Mouse (Mus musculus): ENCODE data around the gene Psmd3. TPM values are rescaled to one million over a fixed set of nuclear protein-coding genes. Genes with fewer than 3 reads are reported as not detected.
A peak's percentile ranks its signal among the peaks of the same experiment; 100 is the strongest.
"Not testable (repeated sequence)": the region's sequence is repeated elsewhere in the genome, so short reads cannot be mapped to it uniquely, and the experiment has no call there.

The Psmd3 gene
- polyA plus RNA-seq, 1 experiment from 2014 or later: 175 TPM

DNA sequence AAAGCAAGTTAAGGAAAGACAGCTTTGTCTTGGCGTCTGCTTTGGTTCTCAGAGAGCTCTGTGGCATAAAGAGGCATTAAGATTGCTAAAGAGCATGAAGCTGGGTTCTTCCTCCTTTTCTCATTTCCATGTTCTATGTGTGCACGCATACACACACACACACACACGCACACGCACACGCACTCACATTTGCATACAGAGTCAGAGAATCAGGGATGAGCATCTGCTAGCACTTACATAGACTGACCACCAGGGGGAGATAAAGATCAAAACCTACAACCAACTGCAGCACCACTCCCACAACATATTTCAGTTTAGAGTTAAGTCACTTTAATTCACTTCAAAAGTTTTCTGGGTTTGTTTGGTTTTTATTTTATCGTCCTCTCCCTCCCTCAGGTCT is 21.8 kb upstream of the Psmd3 start:
- peaks cover 4% of the 10 kb centered on the region; the same call in 1 of the 2 replicates for H3K4me1 ChIP-seq (ENCODE audit: control insufficient read depth, insufficient read depth, low read length)
- H3K4me3 ChIP-seq (ENCODE audit: low read depth, low read length): no peak overlapping the region
- no peaks in the 10 kb centered on the region for H3K9me3 ChIP-seq (replicated peaks; ENCODE audit: control insufficient read depth, low read length, poor library complexity, severe bottlenecking)
- peak overlapping the region; percentile 39 for H3K4me2 ChIP-seq (ENCODE audit: low read length)
- no peak for ATAC-seq
- no peak overlapping the region for H3K27ac ChIP-seq (ENCODE audit: low read length)
- H3K9ac ChIP-seq (ENCODE audit: low read depth, low read length): 0 out of 2 replicates have a peak overlapping the region, but pooled peaks have one; percentile 30
- WGBS: 5% methylated on average over 6 of the region's 6 CpGs
- H3K36me3 ChIP-seq (ENCODE audit: control insufficient read depth, insufficient read depth, low read length): no peaks in the 10 kb centered on the region
- H3K27me3 ChIP-seq (ENCODE audit: control insufficient read depth, insufficient read depth, low read depth, low read length): no peaks in the 10 kb centered on the region

DNA sequence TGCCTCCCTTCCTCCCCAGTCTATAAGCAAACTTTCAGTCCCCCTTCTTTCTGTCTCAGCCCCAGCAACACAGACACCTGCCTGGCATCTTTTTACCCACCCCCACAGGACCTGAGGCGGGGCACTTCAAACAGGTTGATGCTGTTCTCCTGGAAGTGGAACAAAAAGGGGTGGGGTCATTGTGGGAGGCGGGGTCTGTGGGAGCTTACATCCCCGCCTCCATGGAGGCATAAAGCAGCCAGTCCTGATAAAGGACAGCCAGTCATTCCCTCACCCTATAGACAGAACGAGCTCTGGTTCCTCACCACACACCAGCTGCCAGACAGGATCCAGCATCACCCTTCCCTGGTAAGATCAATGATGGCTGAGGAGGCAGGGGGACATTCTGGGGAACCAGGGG is 18.3 kb upstream of the Psmd3 start, which contains the start of gene Gsdma:
Gsdma (plus strand) TSS at position 261 of the 400 bp plus-strand sequence.
- H3K27ac ChIP-seq (ENCODE audit: low read length): no peak within 1 kb of the TSS
- no peaks in the 10 kb centered on the region for H3K9me3 ChIP-seq (replicated peaks; ENCODE audit: control insufficient read depth, low read length, poor library complexity, severe bottlenecking)
- no peak within 1 kb of the TSS for H3K9ac ChIP-seq (ENCODE audit: low read depth, low read length)
- no peaks in the 10 kb centered on the region for H3K36me3 ChIP-seq (ENCODE audit: control insufficient read depth, insufficient read depth, low read length)
- peaks cover 7% of the 10 kb centered on the region; the same call in 1 of the 2 replicates for H3K27me3 ChIP-seq (ENCODE audit: control insufficient read depth, insufficient read depth, low read depth, low read length)
- WGBS: 29% methylated on average over 4 of the region's 4 CpGs
- no peak for ATAC-seq
- no peak within 1 kb of the TSS for H3K4me3 ChIP-seq (ENCODE audit: low read depth, low read length)
- peaks cover 4% of the 10 kb centered on the region; the same call in 1 of the 2 replicates for H3K4me1 ChIP-seq (ENCODE audit: control insufficient read depth, insufficient read depth, low read length)
- H3K4me2 ChIP-seq (ENCODE audit: low read length): no peak within 1 kb of the TSS

DNA sequence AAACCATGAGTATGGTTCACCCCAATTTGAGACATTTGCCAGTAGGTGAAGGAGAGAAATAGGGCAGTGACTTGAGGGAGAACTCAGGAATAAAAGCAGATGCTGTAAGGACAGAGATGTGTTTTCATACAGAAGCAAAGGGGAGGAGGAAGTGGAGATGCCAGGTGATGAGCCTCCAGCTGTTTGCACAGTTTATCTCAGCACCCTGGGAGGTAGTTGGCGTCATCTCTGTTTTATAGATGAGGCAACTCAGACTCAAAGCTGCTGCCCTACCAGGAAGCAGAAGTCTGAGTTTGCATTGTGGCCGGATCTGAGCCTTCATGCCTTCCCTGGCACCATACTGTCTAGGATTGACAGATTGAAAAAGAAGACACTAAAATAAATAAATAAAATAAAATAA is 13.4 kb upstream of the Psmd3 start:
- Histone ChIP-seq H3K4me2 (ENCODE audit: low read length) (no peak overlapping the region), H3K9me3 (replicated peaks; ENCODE audit: control insufficient read depth, low read length, poor library complexity, severe bottlenecking) (no peaks in the 10 kb centered on the region), H3K27ac (ENCODE audit: low read length) (no peak overlapping the region), H3K4me3 (ENCODE audit: low read depth, low read length) (no peak overlapping the region), H3K9ac (ENCODE audit: low read depth, low read length) (no peak overlapping the region), H3K4me1 (ENCODE audit: control insufficient read depth, insufficient read depth, low read length) (no peaks in the 10 kb centered on the region), H3K27me3 (ENCODE audit: control insufficient read depth, insufficient read depth, low read depth, low read length) (peaks cover 7% of the 10 kb centered on the region; the same call in 1 of the 2 replicates), H3K36me3 (ENCODE audit: control insufficient read depth, insufficient read depth, low read length) (no peaks in the 10 kb centered on the region)
- WGBS: 67% methylated on average over 2 of the region's 2 CpGs
- ATAC-seq: no peak

DNA sequence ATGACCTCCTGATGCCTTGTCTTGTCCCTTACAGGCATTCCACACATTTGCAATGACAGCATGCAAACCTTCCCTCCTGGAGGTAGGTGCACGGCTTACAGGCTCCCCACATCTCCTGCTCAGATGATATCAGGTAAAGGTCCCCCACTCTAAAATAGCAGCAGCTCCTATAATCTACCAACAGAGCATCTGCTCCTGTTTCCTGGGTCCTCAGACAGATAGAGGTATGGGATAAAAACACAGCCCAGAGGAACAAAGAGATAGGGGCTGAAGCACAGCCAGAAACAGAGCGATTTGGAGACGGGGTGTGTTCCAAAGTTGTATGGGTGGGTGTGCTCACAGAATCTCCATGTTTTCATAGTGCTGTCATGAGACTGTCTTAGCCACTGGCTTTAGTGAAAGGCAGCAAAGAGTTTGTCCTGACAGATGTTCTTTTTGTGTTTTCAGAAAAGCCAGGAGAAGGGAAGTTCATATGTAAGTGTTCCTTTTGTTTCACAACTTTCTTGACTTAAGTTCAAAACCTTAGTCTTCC is 11.0 kb upstream of the Psmd3 start:
- Histone ChIP-seq H3K4me2 (ENCODE audit: low read length) (no peak overlapping the region), H3K4me1 (ENCODE audit: control insufficient read depth, insufficient read depth, low read length) (no peaks in the 10 kb centered on the region), H3K4me3 (ENCODE audit: low read depth, low read length) (no peak overlapping the region), H3K36me3 (ENCODE audit: control insufficient read depth, insufficient read depth, low read length) (no peaks in the 10 kb centered on the region), H3K9ac (ENCODE audit: low read depth, low read length) (no peak overlapping the region), H3K27me3 (ENCODE audit: control insufficient read depth, insufficient read depth, low read depth, low read length) (peaks cover 7% of the 10 kb centered on the region; the same call in 1 of the 2 replicates), H3K27ac (ENCODE audit: low read length) (no peak overlapping the region), H3K9me3 (replicated peaks; ENCODE audit: control insufficient read depth, low read length, poor library complexity, severe bottlenecking) (no peaks in the 10 kb centered on the region)
- no peak for ATAC-seq
- 80% methylated on average over 3 of the region's 3 CpGs for WGBS

DNA sequence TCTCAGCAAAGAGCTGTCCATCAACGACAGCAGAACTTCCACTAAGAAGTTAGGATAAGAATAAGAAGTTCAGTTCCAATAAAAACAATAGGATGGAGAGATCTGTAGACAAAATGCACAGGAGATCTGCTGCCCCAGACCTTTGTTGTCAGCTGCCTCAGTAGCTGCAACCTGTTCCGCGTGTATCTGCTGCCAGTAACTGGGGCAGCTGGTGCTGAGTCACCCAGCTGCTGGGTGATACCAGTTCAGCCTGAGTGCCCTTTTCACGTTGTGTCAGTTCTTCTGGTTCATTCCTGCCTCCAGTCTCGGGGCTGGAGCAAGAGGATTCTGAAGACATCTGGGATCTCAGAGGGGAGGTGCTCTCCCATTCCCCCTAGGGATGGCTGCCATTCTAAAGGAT is 10.5 kb upstream of the Psmd3 start:
- Histone ChIP-seq H3K9ac (ENCODE audit: low read depth, low read length) (no peak overlapping the region), H3K27ac (ENCODE audit: low read length) (no peak overlapping the region), H3K9me3 (replicated peaks; ENCODE audit: control insufficient read depth, low read length, poor library complexity, severe bottlenecking) (no peaks in the 10 kb centered on the region), H3K27me3 (ENCODE audit: control insufficient read depth, insufficient read depth, low read depth, low read length) (peaks cover 7% of the 10 kb centered on the region; the same call in 1 of the 2 replicates), H3K4me1 (ENCODE audit: control insufficient read depth, insufficient read depth, low read length) (no peaks in the 10 kb centered on the region), H3K4me3 (ENCODE audit: low read depth, low read length) (no peak overlapping the region), H3K36me3 (ENCODE audit: control insufficient read depth, insufficient read depth, low read length) (no peaks in the 10 kb centered on the region), H3K4me2 (ENCODE audit: low read length) (no peak overlapping the region)
- WGBS: 69% methylated on average over 5 of the region's 5 CpGs
- ATAC-seq: no peak

DNA sequence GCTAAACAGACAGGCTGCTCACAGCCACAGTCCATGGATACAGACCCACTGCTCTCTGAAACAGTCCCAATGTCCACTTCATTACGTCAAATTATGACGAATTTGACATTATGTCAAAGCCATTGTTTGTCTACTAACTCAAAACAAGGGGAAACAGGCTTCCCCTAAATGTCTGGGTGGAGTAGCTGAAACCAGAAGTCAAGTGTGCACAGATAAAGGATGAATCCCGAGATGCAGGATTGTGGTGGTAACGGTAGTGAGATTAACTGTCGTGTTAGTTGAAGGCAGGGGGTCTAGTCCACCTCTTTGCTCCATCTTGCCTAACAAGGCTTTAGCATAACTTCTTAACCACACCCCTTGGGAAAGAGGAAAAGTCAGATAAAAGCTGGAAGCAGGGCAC is 9.9 kb upstream of the Psmd3 start:
- no peak for ATAC-seq
- Histone ChIP-seq H3K9ac (ENCODE audit: low read depth, low read length) (no peak overlapping the region), H3K27me3 (ENCODE audit: control insufficient read depth, insufficient read depth, low read depth, low read length) (peaks cover 2% of the 10 kb centered on the region; the same call in 1 of the 2 replicates), H3K27ac (ENCODE audit: low read length) (no peak overlapping the region), H3K4me2 (ENCODE audit: low read length) (no peak overlapping the region), H3K4me1 (ENCODE audit: control insufficient read depth, insufficient read depth, low read length) (no peaks in the 10 kb centered on the region), H3K9me3 (replicated peaks; ENCODE audit: control insufficient read depth, low read length, poor library complexity, severe bottlenecking) (no peaks in the 10 kb centered on the region), H3K36me3 (ENCODE audit: control insufficient read depth, insufficient read depth, low read length) (no peaks in the 10 kb centered on the region), H3K4me3 (ENCODE audit: low read depth, low read length) (no peak overlapping the region)
- WGBS: 85% methylated on average over 5 of the region's 5 CpGs

DNA sequence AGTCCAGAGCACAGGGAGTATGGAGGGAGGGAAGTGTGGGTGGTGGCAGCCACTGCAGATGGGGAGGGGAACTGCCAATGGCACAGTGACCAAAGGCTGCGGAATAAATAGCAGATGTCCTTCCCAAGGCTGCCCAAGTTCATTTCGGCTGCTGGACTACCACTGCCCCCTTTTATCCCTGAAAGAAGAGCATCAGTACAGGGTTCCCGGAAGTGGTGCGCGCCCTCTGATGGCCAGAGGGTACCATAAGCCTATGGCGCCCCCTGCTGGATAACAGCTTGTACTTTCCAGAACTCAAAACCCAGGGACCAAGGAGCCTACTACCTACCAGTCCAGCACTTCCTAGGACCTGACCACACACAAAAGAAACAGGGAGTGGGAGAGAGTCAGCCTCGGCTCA is 9.2 kb upstream of the Psmd3 start:
- ATAC-seq; H3K9me3 ChIP-seq (replicated peaks; ENCODE audit: control insufficient read depth, low read length, poor library complexity, severe bottlenecking); H3K36me3 ChIP-seq (ENCODE audit: control insufficient read depth, insufficient read depth, low read length); H3K4me3 ChIP-seq (ENCODE audit: low read depth, low read length); H3K9ac ChIP-seq (ENCODE audit: low read depth, low read length); H3K27ac ChIP-seq (ENCODE audit: low read length); H3K4me1 ChIP-seq (ENCODE audit: control insufficient read depth, insufficient read depth, low read length); H3K4me2 ChIP-seq (ENCODE audit: low read length); H3K27me3 ChIP-seq (ENCODE audit: control insufficient read depth, insufficient read depth, low read depth, low read length): not testable (repeated sequence)
- 4% methylated on average over 6 of the region's 7 CpGs for WGBS

DNA sequence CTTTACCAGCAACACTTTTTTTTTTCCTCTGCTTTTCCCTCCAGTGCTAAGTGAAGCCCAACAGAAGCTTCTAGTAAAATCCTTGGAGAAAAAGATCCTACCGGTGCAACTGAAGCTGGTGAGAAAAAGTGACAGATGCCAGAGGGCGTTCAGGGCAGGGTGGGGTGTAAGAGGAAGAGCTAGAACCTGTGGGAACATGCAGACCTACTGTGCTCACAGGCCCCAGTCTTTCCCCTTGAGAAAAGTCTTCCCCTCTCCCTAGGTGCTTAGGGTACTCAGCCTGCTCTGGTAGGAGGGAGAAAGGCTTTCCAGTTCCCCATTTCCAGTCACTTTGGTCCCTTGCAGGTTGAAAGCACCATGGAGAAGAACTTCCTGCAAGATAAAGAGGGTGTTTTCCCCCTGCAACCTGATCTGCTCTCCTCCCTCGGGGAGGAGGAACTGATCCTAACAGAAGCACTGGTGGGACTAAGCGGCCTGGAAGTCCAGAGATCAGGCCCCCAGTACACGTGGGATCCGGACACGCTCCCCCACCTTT is 6.5 kb upstream of the Psmd3 start:
- Histone ChIP-seq H3K27ac (ENCODE audit: low read length) (no peak overlapping the region), H3K9me3 (replicated peaks; ENCODE audit: control insufficient read depth, low read length, poor library complexity, severe bottlenecking) (no peaks in the 10 kb centered on the region), H3K36me3 (ENCODE audit: control insufficient read depth, insufficient read depth, low read length) (no peaks in the 10 kb centered on the region), H3K4me3 (ENCODE audit: low read depth, low read length) (no peak overlapping the region), H3K27me3 (ENCODE audit: control insufficient read depth, insufficient read depth, low read depth, low read length) (no peaks in the 10 kb centered on the region), H3K4me1 (ENCODE audit: control insufficient read depth, insufficient read depth, low read length) (no peaks in the 10 kb centered on the region), H3K4me2 (ENCODE audit: low read length) (no peak overlapping the region), H3K9ac (ENCODE audit: low read depth, low read length) (no peak overlapping the region)
- WGBS: 52% methylated on average over 7 of the region's 7 CpGs
- ATAC-seq: no peak

DNA sequence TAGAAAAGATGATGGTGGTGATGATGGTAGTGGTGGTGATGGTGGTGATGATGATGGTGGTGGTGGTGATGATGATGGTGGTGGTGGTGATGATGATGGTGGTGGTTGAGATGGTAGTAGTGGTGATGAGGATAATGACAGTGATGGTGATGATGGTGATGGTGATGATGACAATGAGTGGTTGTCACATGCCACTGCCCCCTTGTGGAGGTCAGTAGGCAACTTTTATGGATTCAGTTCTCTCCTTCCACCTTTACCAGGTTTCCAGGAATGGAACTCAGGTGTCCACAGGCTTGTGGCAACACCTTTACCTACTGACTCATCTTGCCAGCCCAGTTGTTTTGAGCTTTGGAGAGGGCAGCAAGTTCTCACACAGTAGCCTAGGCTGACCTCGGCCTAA is 2.3 kb upstream of the Psmd3 start:
- Histone ChIP-seq H3K27me3 (ENCODE audit: control insufficient read depth, insufficient read depth, low read depth, low read length) (no peaks in the 10 kb centered on the region), H3K4me3 (ENCODE audit: low read depth, low read length) (no peak overlapping the region), H3K4me2 (ENCODE audit: low read length) (no peak overlapping the region), H3K4me1 (ENCODE audit: control insufficient read depth, insufficient read depth, low read length) (peaks cover 13% of the 10 kb centered on the region), H3K9me3 (replicated peaks; ENCODE audit: control insufficient read depth, low read length, poor library complexity, severe bottlenecking) (no peaks in the 10 kb centered on the region), H3K9ac (ENCODE audit: low read depth, low read length) (no peak overlapping the region), H3K27ac (ENCODE audit: low read length) (no peak overlapping the region), H3K36me3 (ENCODE audit: control insufficient read depth, insufficient read depth, low read length) (no peaks in the 10 kb centered on the region)
- WGBS: 95% methylated on average over 1 of the region's 1 CpGs
- no peak for ATAC-seq
